Mouse (Mus musculus) embryonic facial prominence, embryonic 13.5 days (tissue): Measurements from ENCODE around the gene Mpst. TPM values are rescaled to one million over a fixed set of nuclear protein-coding genes. Genes with fewer than 3 reads are reported as not detected.
A peak's percentile ranks its signal among the peaks of the same experiment; 100 is the strongest.

ENCODE experiments used
- ATAC-seq: fragments of 200-750 bp; cut with Nextera tagmentation; 2 replicates; pipeline ENCODE4 v1.8.0; 2017; ENCODE audit warnings: low read depth; ENCODE audit not compliant: insufficient number of reproducible peaks, insufficient read depth, low FRiP score, low TSS enrichment
- H3K27ac ChIP-seq: fragments of 300-500 bp; sonication (generic); 2 replicates; pipeline ENCODE4 v1.5.1; 2015; ENCODE audit warnings: moderate library complexity, mild to moderate bottlenecking, inconsistent platforms
- H3K27me3 ChIP-seq: fragments of 300-500 bp; sonication (generic); 2 replicates; pipeline ENCODE4 v1.6.1; 2015; ENCODE audit warnings: mild to moderate bottlenecking, inconsistent platforms
- H3K36me3 ChIP-seq: fragments of 300-500 bp; sonication (generic); 2 replicates; pipeline ENCODE4 v1.6.1; 2015; ENCODE audit warnings: mild to moderate bottlenecking, inconsistent platforms
- H3K4me1 ChIP-seq: fragments of 300-500 bp; sonication (generic); 2 replicates; pipeline ENCODE4 v1.6.1; 2015; ENCODE audit warnings: inconsistent platforms
- H3K4me2 ChIP-seq: fragments of 300-500 bp; sonication (generic); 2 replicates; pipeline ENCODE4 v1.6.1; 2015; ENCODE audit warnings: moderate library complexity, mild to moderate bottlenecking, inconsistent platforms
- H3K4me3 ChIP-seq: fragments of 300-500 bp; sonication (generic); 2 replicates; pipeline ENCODE4 v1.5.1; 2015; ENCODE audit warnings: mild to moderate bottlenecking, inconsistent platforms
- H3K9ac ChIP-seq: fragments of 300-500 bp; sonication (generic); 2 replicates; pipeline ENCODE4 v1.6.1; 2015; ENCODE audit warnings: mild to moderate bottlenecking, inconsistent platforms
- H3K9me3 ChIP-seq: fragments of 300-500 bp; sonication (generic); 2 replicates; pipeline ENCODE4 v1.6.1; 2016; ENCODE audit warnings: inconsistent platforms
- WGBS: fragments of 180-500 bp; shearing (Covaris S2); methylation state at CpG from one replicate; pipeline ENCODE4 v1.1.7; 2015; ENCODE audit warnings: mixed read lengths; 5-methylcytosine and 5-hydroxymethylcytosine counted together
- polyA plus RNA-seq: library from polyadenylated mRNA; unstranded; fragments of >200 nt; fragmentation: Nextera tagmentation; extraction: Ambion mirVana; gene quantifications from 2 replicates; pipeline ENCODE4 v1.2.1, GENCODE M21; 2015

Gene Mpst
- polyA plus RNA-seq = 2.6 and 2.8 TPM in 2 replicates

GRCm38 (mm10) chr15:78406293-78406934, at the start of gene Mpst:
Gene Mpst, plus strand, starts transcription at chr15:78406416.
- Histone ChIP-seq H3K4me1 (peaks cover 58% of the 10 kb centered on the region), H3K27ac (peak within 1 kb of the TSS; percentile 91), H3K4me2 (peak within 1 kb of the TSS; percentile 82), H3K9ac (peak within 1 kb of the TSS; percentile 80), H3K36me3 (peaks cover 3% of the 10 kb centered on the region; the same call in 1 of the 2 replicates), H3K27me3 (peaks cover 35% of the 10 kb centered on the region), H3K9me3 (no peaks in the 10 kb centered on the region), H3K4me3 (peak within 1 kb of the TSS; percentile 63)
- ATAC-seq = peak; percentile 79
- under 1% methylated on average over 40 of the region's 40 CpGs for WGBS

DNA sequence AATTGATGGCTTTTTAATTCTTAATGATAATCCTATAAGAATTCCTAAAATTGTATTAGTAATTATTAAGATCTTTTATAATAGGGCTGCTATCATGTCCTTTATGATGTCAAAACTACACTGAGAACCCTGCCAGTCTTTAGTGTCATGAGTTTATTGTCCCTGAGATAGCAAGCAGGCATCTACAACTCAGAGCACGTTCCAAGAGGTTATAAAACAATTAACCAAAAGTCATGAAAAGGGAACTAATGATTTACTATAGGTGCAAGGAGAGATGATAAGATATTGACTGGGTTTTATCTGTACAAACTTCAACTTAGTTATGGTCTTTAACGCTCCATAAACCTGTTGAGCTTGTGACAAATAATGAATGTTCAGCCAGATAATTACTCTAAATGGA, 40.3 kb upstream of the Mpst start:
- Histone ChIP-seq H3K9ac (no peak overlapping the region), H3K9me3 (0 out of 2 replicates have a peak, but pooled peaks cover 5% of the 10 kb centered on the region), H3K36me3 (no peaks in the 10 kb centered on the region), H3K4me2 (no peak overlapping the region), H3K4me3 (no peak overlapping the region), H3K27me3 (peaks cover 37% of the 10 kb centered on the region), H3K4me1 (no peaks in the 10 kb centered on the region), H3K27ac (no peak overlapping the region)
- ATAC-seq = no peak
- WGBS = 85% methylated on average over 2 of the region's 2 CpGs

- Histone ChIP-seq H3K9me3 (0 out of 2 replicates have a peak, but pooled peaks cover 5% of the 10 kb centered on the region), H3K4me2 (no peak overlapping the region), H3K36me3 (no peaks in the 10 kb centered on the region), H3K9ac (no peak overlapping the region), H3K4me1 (no peaks in the 10 kb centered on the region), H3K27me3 (peaks cover 37% of the 10 kb centered on the region), H3K27ac (no peak overlapping the region), H3K4me3 (no peak overlapping the region)
- ATAC-seq = no peak
- WGBS = 73% methylated on average over 8 of the region's 8 CpGs
These were observed 39.3 kb upstream of the Mpst start for GRCm38 (mm10) chr15:78366875-78367274.

- ATAC-seq = no peak
- H3K9ac ChIP-seq = no peak overlapping the region
- no peaks in the 10 kb centered on the region for H3K9me3 ChIP-seq
- WGBS = 63% methylated on average over 3 of the region's 3 CpGs
- H3K4me1 ChIP-seq = no peaks in the 10 kb centered on the region
- no peaks in the 10 kb centered on the region for H3K36me3 ChIP-seq
- no peak overlapping the region for H3K27ac ChIP-seq
- no peak overlapping the region for H3K4me2 ChIP-seq
- no peak overlapping the region for H3K4me3 ChIP-seq
- H3K27me3 ChIP-seq = peaks cover 37% of the 10 kb centered on the region
These were observed 38.4 kb upstream of the Mpst start for GRCm38 (mm10) chr15:78367811-78368210.

- no peaks in the 10 kb centered on the region for H3K36me3 ChIP-seq
- no peak overlapping the region for H3K9ac ChIP-seq
- H3K27ac ChIP-seq = no peak overlapping the region
- 13% methylated on average over 8 of the region's 8 CpGs for WGBS
- no peaks in the 10 kb centered on the region for H3K9me3 ChIP-seq
- H3K4me3 ChIP-seq = no peak overlapping the region
- no peaks in the 10 kb centered on the region for H3K4me1 ChIP-seq
- H3K27me3 ChIP-seq = peaks cover 37% of the 10 kb centered on the region
- no peak for ATAC-seq
- H3K4me2 ChIP-seq = no peak overlapping the region
These were observed 37.3 kb upstream of the Mpst start for GRCm38 (mm10) chr15:78368926-78369346.

DNA sequence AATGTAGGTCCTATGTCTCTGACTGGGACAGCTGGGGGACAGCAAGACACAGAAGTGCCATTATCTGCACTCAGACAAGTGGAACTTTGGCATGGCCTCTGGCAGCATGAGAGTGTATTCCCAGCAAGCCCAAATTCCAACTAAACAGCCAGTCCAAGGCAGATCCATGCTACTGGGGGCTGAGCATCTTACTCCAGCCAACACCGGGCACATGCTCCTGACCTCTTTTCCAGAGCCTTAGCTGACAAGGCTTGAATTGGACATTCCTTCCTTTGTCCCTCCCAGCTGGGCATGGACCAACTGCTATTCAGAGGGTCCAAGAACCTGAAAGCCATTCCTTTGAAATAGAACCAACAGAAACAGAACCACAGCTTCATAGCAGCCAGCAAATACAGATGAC, 36.6 kb upstream of the Mpst start:
- no peak for ATAC-seq
- H3K27me3 ChIP-seq = peaks cover 37% of the 10 kb centered on the region
- no peaks in the 10 kb centered on the region for H3K36me3 ChIP-seq
- no peak overlapping the region for H3K27ac ChIP-seq
- H3K4me2 ChIP-seq = no peak overlapping the region
- WGBS = 65% methylated on average over 1 of the region's 1 CpGs
- H3K4me1 ChIP-seq = no peaks in the 10 kb centered on the region; the same call in 1 of the 2 replicates
- H3K9ac ChIP-seq = no peak overlapping the region
- H3K4me3 ChIP-seq = no peak overlapping the region
- no peaks in the 10 kb centered on the region for H3K9me3 ChIP-seq

- no peaks in the 10 kb centered on the region; the same call in 1 of the 2 replicates for H3K4me1 ChIP-seq
- H3K9ac ChIP-seq = no peak overlapping the region
- H3K36me3 ChIP-seq = no peaks in the 10 kb centered on the region
- 51% methylated on average over 3 of the region's 3 CpGs for WGBS
- no peak for ATAC-seq
- no peak overlapping the region for H3K27ac ChIP-seq
- H3K27me3 ChIP-seq = peaks cover 26% of the 10 kb centered on the region
- H3K4me3 ChIP-seq = no peak overlapping the region
- no peaks in the 10 kb centered on the region for H3K9me3 ChIP-seq
- no peak overlapping the region for H3K4me2 ChIP-seq
These were observed 33.4 kb upstream of the Mpst start for GRCm38 (mm10) chr15:78372796-78373195.

- Histone ChIP-seq H3K4me3 (no peak overlapping the region), H3K27ac (no peak overlapping the region), H3K9me3 (no peaks in the 10 kb centered on the region; the same call in 1 of the 2 replicates), H3K4me1 (no peaks in the 10 kb centered on the region; the same call in 1 of the 2 replicates), H3K9ac (no peak overlapping the region), H3K27me3 (0 out of 2 replicates have a peak, but pooled peaks cover 12% of the 10 kb centered on the region), H3K4me2 (no peak overlapping the region), H3K36me3 (no peaks in the 10 kb centered on the region)
- ATAC-seq = no peak
- 69% methylated on average over 3 of the region's 3 CpGs for WGBS
These were observed 32.0 kb upstream of the Mpst start for GRCm38 (mm10) chr15:78374204-78374603.

GRCm38 (mm10) chr15:78377859-78378258, 28.4 kb upstream of the Mpst start:
- Histone ChIP-seq H3K4me3 (no peak overlapping the region), H3K9ac (no peak overlapping the region), H3K9me3 (no peaks in the 10 kb centered on the region; the same call in 1 of the 2 replicates), H3K4me2 (no peak overlapping the region), H3K4me1 (no peaks in the 10 kb centered on the region; the same call in 1 of the 2 replicates), H3K27me3 (no peaks in the 10 kb centered on the region), H3K36me3 (no peaks in the 10 kb centered on the region), H3K27ac (no peak overlapping the region)
- ATAC-seq = no peak
- 88% methylated on average over 10 of the region's 10 CpGs for WGBS

- WGBS = 86% methylated on average over 10 of the region's 10 CpGs
- no peak for ATAC-seq
These were observed 27.7 kb upstream of the Mpst start for GRCm38 (mm10) chr15:78378556-78378955.

GRCm38 (mm10) chr15:78380208-78380607, 26.0 kb upstream of the Mpst start:
- H3K4me1 ChIP-seq = no peaks in the 10 kb centered on the region
- no peak overlapping the region for H3K4me3 ChIP-seq
- WGBS = 50% methylated on average over 2 of the region's 2 CpGs
- H3K36me3 ChIP-seq = no peaks in the 10 kb centered on the region
- no peak overlapping the region for H3K4me2 ChIP-seq
- ATAC-seq = no peak
- H3K27ac ChIP-seq = peak overlapping the region; percentile 9; the same call in 1 of the 2 replicates
- H3K9me3 ChIP-seq = no peaks in the 10 kb centered on the region; the same call in 1 of the 2 replicates
- no peaks in the 10 kb centered on the region for H3K27me3 ChIP-seq
- no peak overlapping the region for H3K9ac ChIP-seq

More at GRCm38 (mm10) chr15:78378556-78378955, 27.7 kb upstream of the Mpst start:
- Histone ChIP-seq H3K36me3 (no peaks in the 10 kb centered on the region), H3K27ac (no peak overlapping the region), H3K9me3 (no peaks in the 10 kb centered on the region; the same call in 1 of the 2 replicates), H3K4me2 (no peak overlapping the region), H3K4me3 (no peak overlapping the region), H3K9ac (no peak overlapping the region), H3K27me3 (no peaks in the 10 kb centered on the region), H3K4me1 (no peaks in the 10 kb centered on the region; the same call in 1 of the 2 replicates)

GRCm38 (mm10) chr15:78380741-78381140, 25.5 kb upstream of the Mpst start:
- WGBS = 68% methylated on average over 4 of the region's 4 CpGs
- H3K27ac ChIP-seq = peak overlapping the region; percentile 9; the same call in 1 of the 2 replicates
- no peak overlapping the region for H3K9ac ChIP-seq
- no peaks in the 10 kb centered on the region for H3K4me1 ChIP-seq
- H3K9me3 ChIP-seq = no peaks in the 10 kb centered on the region; the same call in 1 of the 2 replicates
- no peak for ATAC-seq
- H3K4me2 ChIP-seq = no peak overlapping the region
- H3K27me3 ChIP-seq = no peaks in the 10 kb centered on the region
- no peaks in the 10 kb centered on the region for H3K36me3 ChIP-seq
- H3K4me3 ChIP-seq = no peak overlapping the region
